Mouse (Mus musculus) inflammation-experienced regulatory T-cells, adult 16 weeks (primary cell): Measurements from ENCODE around the gene Olfr1443. TPM values are rescaled to one million over a fixed set of nuclear protein-coding genes. Genes with fewer than 3 reads are reported as not detected.

Experiments
- polyA plus RNA-seq: library from polyadenylated mRNA; unstranded; fragments of 100-300 nt; shearing (Covaris generic); gene quantifications from one replicate; pipeline ENCODE4 v1.2.1, GENCODE M21; 2017

Gene Olfr1443
- not detected for polyA plus RNA-seq

DNA sequence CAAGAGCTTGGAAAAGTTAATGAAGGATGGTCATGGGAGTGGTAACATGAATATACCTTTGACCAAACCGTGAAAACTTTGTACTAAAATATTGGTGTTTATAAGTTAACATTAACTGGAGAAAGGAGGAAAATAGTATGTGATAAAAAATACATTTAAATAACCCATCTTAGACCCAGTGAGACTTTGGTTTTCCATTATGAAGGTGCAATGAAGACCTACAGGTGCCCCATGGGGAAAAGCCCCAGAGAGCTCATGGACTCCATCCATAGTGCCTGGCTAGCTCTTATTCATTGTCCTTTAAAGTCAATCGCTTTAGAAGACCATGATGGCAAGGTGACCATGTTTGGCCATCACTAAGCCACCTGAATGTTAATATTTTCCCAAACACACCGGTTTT lies at the start of gene Olfr1443:
TSS of gene Olfr1443 (plus strand) at position 301 of the 400 bp plus-strand sequence.

DNA sequence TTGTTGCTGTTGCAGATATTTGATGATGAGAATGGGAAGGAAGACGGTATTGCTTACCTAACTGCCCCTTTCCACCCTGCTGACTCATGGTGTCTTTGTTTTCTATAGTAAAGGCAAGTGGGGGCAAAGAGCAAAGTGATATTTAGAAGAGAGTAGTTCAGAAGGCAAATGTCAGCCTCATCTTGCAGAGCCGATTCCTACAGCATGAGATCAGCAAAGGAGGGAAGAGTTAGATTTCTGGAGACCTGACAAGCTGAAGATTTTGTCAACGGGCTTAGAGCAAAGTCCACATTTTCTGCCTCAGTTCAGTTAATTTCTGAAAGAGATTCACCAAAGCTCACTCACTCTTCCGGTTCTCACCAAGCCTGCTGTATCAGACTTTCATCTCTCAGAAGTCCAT lies 44.7 kb upstream of the Olfr1443 start, which contains the start of gene Glyat:
TSS of gene Glyat (plus strand) at position 133 of the 400 bp plus-strand sequence.

DNA sequence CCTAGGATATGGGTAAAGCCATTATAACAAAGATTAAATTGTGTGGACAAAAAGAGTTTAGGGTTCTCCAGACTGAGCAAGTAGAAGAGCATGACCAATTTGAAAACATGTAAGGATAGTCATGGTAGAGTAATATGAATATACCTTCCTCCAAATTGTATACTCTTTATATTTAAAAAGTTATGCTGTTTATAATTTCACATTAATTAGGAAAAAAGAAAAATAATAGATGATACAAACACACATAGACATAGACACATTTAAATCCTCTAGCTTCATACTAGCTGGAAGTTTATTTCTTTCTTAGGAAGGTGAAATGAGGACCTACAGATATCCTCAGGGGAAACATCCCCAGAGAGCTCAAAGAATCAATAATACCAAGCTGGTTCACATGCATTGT lies 7.8 kb upstream of the Olfr1443 start, which contains the start of gene Olfr1442:
TSS of gene Olfr1442 (plus strand) at position 301 of the 400 bp plus-strand sequence.

DNA sequence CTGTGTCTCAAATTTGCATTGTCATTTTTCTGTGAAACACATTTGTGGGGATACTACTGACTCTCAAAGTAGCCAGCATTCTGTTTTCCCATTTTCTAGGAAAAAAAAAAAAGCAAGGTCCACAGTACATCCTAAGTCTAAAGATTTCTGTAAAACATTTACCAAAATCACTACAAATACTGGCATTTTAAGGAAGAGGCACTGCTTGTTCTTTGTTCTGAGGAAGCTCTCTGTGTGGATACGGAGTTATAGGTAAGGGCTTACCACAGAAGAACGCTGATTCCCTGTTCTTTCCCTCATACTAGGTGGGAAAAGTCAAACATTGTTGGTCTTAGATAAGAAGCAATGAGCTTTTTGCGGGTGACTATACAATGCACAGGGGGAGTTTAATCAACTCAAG lies 17.7 kb downstream of the Olfr1443 start, which contains the start of gene Keg1:
TSS of gene Keg1 (plus strand) at position 197 of the 400 bp plus-strand sequence.

Other genes with a start within 250 kb of the Olfr1443 start
- gene Mpeg1, start 217.3 kb upstream of the Olfr1443 start, polyA plus RNA-seq: 0.96 TPM
- gene Dtx4, start 176.7 kb upstream of the Olfr1443 start, polyA plus RNA-seq: 9.6 TPM
- gene Fam111a, start 132.4 kb upstream of the Olfr1443 start, polyA plus RNA-seq: 57.0 TPM
- not detected for gene Gm4952, start 78.1 kb upstream of the Olfr1443 start, polyA plus RNA-seq
- not detected for gene Glyat, start 44.8 kb upstream of the Olfr1443 start, polyA plus RNA-seq
- gene Olfr1442, start 7.7 kb upstream of the Olfr1443 start, polyA plus RNA-seq: not detected
- not detected for gene Keg1, start 17.7 kb downstream of the Olfr1443 start, polyA plus RNA-seq
- 1.1 TPM for gene Cntf, start 87.5 kb downstream of the Olfr1443 start, polyA plus RNA-seq
- gene Zfp91, start 118.0 kb downstream of the Olfr1443 start, polyA plus RNA-seq: 8.7 TPM
- 291 TPM for gene Lpxn, start 118.1 kb downstream of the Olfr1443 start, polyA plus RNA-seq
- gene Gm5244, start 168.6 kb downstream of the Olfr1443 start, polyA plus RNA-seq: not detected
- 0.68 TPM for gene Olfr1444, start 179.2 kb downstream of the Olfr1443 start, polyA plus RNA-seq
- not detected for gene Olfr1445, start 205.7 kb downstream of the Olfr1443 start, polyA plus RNA-seq
- gene Olfr1446, start 215.4 kb downstream of the Olfr1443 start, polyA plus RNA-seq: not detected
- not detected for gene Olfr1447, start 225.6 kb downstream of the Olfr1443 start, polyA plus RNA-seq
- gene Olfr1448, start 246.3 kb downstream of the Olfr1443 start, polyA plus RNA-seq: not detected